Mouse (Mus musculus) kidney, postnatal 4 days (tissue): ENCODE data around the gene AI481877.
"Not testable (repeated sequence)": the region's sequence is repeated elsewhere in the genome, so short reads cannot be mapped to it uniquely, and the experiment has no call there.

ENCODE experiments used
- DNase-seq, 2 experiments: peaks; one replicate each; pipeline ENCODE4 v3.0.0; 2021; ENCODE audit warnings: mixed read lengths in 2 of 2

Gene AI481877

DNA sequence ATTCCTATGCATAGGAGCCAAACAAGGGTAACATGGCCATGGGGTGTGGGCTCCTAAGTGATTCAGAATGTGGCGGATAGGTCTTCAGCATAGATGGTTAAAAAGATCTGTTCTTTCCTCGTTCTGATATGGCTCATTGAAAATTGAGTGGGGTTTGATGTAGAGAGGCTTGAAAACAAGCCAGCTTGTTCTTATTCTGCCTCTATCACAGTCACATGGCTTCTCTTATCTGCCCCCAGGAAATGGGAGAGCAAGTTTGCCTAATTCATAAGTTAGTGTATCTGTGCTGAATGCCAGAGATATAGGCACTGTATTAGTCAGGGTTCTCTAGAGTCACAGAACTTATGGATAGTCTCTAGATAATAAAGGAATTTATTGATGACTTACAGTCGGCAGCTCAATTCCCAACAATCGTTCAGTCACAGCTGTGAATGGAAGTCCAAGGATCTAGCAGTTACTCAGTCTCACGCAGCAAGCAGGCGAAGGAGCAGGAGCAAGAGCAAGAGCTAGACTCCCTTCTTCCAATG is at the start of gene AI481877:
AI481877 (minus strand) TSS at position 477 of the 527 bp plus-strand sequence.
- not testable (repeated sequence) for DNase-seq

DNA sequence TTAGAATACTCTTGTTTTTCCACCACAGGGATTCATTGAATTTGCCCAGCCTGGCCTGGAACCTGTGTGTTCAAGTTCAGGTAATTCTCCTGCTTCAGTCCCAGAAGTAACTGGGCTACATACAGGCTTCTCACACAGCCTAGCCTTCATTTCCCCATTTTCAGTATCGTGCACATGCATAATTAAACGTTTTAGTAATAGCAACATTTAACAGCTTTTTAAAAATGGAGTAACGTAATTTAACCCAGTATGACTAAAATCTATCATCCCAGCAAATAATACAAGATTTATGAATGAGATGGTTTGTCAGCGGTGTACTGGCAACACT is 49.7 kb upstream of the AI481877 start:
- no peak for DNase-seq

DNA sequence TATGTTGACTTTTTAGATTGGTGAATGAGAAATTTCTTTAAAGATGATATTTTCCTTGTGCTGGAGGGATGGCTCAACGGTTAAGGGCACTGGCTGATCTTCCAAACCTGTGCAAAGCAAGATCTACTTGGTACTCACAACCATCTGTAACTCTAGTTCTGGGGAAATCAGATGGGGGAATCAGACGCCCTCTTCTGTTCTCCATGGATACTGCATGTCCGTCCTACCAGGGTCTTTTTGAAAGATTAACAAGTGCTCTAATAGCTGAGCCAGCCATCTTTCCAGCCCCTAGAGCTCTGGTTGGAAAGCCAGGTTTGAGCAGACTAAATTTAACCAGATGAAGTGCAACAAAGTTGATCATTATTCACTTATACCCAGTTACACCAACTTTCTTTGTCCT is 48.5 kb upstream of the AI481877 start:
- peak; percentile 47 to 61 for DNase-seq

DNA sequence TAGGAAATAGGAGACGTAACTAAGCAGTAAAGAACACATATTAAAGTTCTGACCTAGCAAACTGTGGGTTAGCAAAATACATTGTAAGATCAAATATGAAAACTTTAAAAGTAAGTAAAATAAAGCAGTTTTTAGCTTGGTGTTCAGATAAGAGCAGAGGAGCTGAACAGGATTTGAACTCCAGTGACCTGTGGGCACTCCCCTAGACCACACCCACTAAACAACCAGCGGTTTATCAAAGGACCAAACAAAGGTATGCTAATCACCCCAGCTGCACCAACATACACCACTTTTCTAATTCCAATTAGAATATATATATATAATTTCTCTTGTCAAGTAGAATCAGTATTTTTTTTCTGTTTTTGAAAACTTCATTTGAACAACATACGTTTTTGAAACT is 46.9 kb upstream of the AI481877 start:
- DNase-seq = no peak

DNA sequence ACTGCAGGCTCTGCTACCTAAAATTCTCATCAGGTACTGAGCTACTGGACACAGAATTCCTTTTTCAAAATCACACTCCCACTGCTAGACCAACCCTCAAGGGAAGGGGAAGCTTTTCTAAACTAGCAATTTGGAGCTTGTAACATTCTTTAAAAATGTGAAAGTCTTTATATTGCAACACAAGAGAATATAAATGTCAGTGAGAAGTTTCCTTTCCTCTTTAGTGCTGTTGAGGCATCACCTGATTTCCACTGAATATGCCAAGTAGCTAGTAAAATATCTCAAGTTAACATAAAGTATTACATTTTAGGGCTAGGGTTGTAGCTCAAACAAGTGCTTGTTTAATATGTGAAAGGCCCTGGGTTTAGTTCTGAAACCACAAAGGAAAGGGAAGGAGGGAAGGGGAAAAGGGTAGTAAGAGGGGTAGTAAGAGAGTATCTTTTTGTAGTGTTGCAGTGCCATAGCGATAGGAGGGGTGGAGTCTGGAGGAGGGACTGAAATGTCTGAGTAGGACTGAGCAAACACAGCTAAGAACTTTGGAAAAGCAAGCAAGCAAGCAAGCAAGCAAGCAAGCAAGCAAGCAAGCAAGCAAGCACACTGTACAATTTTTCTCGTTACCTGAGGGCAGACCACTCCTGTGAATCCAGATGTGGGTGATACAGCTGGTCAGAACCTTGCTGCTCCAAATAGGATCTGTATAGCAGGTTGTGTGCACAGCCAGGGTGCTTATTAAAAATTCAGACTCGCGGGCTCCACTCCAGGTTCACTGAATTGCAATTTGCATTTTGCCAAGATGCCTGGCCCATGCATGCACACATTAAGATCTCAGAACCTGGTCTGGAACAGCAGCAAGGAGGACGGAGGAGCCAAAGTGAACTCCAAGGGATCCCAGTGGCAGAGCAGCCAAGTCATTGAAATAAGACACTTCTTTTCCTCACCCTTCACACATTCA is 42.8 kb upstream of the AI481877 start:
- no peak for DNase-seq

DNA sequence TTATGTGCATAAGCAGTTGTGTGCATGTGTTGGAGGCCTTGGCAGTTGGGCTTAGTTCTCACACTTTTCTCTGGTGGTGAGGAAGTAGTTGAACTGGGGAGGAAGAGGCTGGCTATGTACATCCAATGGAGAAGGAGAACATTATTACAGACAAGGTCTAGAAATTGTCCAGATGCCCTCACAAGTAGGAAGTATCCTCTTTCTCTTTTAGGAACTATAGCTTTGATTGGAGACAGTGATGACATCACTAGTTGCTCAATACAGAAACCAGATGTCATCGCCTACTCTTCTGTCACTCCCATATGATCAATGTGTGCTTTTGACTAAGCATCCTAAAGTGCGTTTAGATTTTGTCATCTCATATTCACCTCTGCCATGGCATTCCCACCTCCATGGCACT is 38.8 kb upstream of the AI481877 start:
- DNase-seq = no peak

DNA sequence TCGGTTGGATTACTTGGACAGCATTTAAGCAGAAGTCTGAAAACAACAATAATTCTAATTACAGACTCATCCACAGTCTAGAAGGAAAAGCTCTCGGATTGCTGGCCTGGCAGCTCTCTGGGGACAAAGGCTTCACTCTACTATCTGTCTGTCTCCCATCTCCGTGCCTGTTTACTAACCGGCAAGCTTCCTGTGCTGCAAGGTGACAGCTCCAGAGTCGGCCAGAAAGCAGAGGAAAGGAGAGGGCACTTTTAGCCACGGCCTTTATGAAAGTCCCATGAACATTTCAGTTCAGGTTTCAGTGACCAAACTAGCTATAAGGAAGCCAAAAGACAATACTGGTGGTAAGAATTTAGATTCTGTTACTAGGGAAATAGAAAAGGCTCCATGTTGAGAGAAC is 37.1 kb upstream of the AI481877 start:
- DNase-seq = no peak

DNA sequence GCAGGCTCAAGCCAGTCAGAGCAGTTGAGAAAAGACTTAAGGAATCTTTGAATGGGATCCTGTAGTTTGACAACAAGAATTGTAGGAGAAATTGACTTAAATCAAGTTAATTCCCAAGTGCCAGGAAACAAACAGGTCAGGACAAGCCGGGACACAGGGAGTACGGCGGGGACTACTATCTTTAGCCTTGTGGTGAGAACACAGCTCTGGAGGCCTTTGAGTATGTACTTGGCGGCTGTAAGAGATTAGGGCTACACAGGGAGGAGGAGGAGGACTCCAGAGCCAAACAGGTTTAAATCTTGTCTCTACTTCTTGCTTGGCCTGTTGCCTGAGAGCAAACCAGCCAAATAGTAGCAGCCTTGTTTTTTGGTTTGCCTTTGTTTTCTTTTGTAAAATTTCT is 36.2 kb upstream of the AI481877 start:
- DNase-seq = no peak

DNA sequence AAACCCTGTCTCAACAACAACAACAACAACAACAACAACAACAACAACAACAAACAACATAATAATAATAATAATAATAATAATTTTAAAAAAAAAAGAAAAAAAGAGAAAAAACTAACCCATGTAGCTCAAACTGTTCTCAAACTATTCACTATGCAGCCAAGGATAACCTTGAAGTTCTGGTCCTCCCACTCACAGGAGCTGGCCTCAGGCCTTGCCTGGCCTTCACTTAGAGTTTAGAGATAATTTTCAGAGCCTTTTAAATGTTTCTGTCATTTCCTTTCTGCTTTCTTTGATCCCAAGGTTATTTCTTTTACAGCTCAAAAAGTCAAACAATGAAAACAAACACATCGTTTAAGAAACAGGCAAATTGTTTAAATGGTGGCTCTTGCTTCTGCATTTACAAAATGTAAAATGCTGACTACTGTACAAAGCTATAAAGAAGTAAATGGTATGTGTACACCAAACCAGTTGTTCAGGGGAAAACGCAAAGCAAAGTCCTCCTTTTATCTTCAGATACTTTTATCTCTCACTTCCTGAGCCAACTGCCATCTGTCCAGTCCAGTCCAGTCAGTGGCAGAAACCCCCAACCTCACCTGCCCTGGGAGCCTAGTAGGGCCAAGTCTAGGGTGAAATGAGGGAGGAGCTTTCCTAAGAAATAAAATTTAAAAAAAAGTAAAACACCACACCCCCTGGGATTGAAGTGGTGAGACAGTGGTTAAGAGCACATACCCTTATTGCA is 34.6 kb upstream of the AI481877 start:
- DNase-seq = no peak

DNA sequence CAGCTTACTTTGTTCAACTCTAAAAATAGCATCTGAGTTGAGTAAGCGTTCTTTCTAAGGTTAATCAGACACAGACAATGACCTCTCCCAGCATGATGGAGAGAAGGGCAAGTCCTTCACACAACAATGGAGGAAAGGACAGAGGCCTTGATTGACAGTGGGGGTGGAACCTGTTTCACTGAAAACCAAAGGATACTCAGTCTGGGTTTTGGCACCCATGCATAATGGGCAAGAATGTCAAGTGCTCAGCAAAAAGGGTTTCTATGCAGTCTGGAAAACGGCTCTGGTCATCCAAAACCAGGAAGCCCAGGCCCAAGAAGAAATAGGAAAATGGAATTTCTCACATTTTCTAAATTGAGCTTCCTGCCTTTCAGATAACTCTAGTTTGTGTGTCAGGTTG is 33.8 kb upstream of the AI481877 start:
- DNase-seq = no peak

DNA sequence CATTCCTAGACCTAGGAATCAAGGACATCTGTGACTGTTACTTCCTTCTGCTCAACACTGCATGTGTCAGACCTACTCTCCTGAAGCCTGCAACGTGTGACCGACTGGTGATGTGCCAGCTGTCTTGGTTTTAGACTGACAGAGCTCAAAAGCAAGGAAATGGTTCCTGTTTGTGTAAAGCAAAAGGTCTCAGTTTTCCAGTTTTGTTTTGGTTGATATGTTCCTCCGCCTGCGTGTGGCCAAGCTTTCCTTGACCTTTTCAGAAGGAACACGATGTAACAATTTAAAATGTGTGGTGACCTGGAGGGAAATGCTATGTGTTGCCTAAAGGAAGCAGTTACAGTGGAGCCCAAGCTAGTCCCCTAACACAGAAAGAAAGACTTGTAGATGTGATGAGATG is 31.2 kb upstream of the AI481877 start:
- DNase-seq = no peak

DNA sequence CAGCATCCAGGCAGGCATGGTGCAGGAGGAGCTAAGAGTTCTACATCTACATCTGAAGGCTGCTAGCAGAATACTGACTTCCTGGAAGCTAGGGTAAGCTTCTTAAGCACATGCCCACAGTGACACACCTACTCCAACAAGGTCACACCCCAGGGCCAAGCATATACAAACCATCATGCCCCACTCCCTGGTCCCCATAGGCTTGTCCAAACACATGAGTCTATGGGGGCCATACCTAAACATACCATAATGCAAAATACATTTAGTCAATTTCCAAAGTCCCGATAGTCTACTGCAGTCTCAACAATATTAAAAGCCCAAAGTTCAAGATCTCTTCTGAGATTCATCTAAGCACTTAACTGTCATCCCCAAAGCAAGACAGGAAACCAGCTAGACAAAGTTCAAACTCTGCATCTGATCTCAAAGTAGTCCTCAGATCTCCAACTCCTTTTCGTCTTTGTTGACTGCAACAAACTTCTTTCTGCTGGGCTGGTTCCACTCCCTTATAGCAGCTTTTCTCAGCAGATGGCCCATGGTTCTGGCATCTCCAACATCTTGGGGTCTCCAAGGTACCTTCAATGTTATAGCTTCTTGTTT is 28.6 kb upstream of the AI481877 start:
- DNase-seq = no peak

DNA sequence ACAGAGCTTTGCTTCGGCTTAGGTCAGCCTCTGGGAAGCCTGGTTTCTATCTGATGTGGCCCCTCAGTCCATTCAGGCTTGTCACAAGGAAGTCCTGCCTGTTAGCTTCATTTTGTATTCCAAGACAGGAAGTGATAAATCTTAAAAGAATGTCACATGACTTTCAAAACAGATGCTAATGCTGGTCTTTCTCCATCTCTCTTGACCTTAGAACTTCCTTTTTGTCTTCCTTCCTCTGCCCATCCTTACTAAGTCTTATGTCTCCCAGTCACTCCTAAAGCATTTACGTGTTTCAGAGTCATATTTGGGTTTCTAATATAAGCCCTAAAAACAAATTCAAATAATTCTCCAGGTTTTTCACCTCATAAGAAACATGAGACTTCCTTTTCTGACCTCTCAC is 25.3 kb upstream of the AI481877 start:
- DNase-seq = no peak

DNA sequence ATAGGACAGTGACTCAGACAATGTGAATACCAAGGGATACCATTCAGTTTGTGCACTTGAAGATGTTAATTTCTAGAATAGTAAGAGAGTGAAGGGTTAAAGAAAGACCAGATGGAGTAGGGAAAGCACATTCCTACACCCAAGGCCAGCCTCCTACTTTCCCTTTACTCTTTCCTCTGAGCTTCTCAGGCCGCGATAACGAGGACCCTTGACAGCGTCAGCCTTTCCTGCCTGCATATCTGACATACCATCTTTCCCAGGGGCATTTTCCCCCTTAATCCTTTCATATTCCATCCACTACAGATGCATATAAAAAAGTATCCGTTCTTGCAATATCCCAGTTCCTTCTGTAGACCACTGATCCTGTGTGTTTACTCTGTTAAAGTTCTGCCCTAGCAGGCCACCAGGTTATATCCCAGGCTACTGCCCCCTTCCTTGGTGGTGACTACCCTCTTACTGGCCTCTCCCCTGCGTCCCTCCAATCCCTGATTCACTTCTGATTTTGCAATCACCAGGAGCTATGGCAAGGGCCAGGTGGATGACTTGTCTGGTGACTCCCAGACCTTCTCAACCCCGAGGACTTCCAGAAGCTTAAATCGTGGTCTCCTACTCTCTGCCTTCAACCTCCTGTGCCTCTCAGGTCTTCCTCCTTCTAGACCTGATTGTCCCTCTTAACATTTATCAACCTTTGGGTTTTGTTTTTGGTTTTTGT is 22.3 kb upstream of the AI481877 start:
- DNase-seq = no peak

DNA sequence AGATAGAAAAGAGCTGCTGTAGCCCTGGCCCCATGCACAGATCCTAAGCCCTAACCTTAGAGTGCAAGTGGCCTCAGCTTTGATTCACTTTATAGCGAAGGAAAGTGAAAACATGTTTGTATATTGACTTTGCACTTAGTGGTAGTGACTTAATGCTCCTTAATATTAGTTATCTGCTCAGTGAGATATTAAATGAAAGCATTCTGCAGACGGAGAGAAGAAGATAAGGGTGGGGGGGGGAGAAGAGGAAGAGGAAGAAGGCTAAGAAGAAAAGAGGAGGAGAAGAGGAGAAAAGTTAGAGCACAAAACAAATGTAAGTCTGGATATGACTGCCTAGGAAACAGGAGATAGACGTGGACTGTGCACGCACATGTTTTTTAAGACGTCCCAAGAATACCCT is 21.5 kb upstream of the AI481877 start:
- DNase-seq = no peak

DNA sequence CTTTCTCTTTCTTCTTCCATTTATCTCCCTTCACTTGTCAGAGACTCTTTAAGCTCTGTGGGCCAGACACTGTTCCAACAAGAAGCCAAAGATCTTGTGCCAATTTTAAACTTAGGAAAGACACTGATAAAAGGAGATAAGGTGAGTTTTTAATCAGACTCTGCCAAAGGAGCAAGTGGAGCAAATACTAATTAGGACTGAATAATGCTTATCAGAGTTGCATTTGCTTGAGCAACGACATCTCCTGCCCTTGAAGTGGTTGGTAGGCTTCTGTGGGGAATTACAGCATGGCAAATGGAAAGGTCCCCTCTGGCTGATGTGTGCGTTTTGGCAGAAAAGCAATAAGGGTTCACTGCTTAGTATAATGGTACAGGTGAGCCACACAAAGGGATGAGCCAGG is 18.9 kb upstream of the AI481877 start:
- no peak for DNase-seq

DNA sequence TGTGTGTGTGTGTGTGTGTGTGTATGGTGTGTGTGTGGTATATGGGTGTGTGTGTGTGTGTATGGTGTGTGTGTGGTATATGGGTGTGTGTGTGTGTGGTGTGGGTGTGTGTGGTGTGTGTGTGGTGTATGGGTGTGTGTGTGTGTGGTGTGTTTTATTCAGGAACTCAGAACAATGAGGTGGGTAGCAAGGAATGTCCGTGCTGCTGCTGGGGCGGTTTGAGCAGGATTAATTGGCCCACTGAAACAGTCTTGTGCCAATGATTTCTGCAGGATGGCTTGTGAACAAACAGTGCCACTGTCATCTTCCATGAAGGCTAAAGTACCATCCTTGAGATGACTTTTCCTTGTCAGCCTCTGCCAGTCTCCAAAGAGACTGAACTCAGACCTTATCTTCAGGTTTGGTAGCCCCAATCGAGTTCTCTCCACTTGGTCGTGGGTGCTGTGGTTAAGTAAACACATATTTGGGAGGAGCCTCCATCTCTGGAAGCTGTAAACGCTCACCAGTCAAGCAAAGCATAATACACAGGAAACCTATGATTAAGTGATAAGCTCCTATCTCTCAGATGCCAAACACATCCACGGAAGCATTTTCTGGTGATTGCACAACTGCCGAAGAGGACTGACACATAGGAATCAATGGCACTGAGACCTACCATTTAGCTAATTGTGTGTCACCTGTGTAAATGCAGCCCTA is 18.3 kb upstream of the AI481877 start:
- no peak for DNase-seq

DNA sequence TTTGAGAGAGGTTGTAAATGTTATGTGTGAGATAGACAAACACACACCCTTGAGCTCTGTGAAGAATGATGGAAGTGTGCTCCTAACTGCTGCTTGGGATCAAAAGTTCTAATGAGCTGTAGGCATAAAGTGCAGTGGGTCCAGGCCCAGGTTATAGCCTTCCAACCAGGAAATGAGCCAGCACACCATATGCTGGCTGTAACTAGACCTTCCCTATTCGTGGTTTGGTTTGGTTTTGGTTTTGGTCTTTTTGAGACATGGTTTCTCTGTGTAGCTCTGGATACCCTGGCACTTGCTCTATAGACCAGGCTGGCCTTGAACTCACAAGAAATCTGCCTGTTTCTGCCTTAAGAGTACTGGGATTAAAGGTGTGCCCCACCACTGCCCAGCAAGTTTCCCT is 13.2 kb upstream of the AI481877 start:
- DNase-seq = no peak

DNA sequence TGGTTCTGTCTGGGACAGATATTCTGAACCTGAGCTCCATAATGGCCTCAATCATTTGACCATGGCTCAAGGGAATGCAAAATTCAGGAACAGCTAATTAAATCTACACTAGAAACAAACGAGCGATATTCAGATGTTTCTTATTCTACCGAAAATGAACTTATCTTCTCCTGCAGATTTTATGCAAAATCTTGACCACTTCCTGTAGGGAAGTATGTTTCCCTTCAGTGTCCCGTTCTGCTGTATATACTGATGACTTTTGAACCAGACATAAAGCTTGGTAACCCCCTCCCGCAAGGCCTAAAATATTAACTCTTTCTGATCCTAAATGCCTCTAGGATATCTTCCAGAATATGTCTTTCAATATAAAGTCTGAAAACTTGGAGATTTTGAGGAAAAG is 12.1 kb upstream of the AI481877 start:
- DNase-seq = no peak

DNA sequence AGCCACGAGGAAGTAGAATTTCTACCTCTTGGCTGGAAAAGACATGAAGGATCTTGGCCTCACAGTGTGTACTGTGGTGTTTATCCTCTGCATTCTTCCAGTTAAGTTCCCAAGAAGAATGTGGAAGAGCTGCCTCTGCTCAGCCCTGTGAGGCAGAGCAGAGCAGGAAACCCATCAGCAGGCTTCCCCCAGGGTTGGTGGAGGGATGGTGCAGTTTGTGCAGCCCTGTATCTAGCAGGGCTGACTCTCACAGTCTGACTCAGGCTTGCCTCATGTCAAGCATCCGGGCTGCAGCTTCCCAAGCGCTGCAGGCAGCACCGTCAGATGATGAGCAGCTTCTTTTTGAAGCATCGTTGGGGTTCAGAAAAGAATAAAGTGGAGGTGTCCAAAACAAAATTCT is 10.3 kb upstream of the AI481877 start:
- peak; percentile 5 to 10 for DNase-seq

DNA sequence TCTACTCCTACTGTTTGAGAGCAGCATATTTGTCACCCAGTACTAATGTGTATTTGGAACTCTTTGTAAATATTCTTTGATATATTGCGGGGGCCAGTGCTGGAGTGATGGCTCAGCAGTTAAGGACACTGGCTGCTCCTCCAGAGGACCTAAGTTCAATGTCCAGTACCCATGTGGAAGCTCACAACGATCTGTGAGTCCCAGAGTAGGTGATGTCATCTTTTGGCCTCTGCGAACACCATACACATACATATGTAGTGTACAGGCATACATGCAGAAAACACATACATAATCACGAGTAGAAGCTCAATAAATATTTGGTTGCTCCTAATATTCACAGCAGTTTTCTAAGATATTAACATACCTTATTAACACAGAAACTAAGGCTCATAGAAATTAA is 9.8 kb downstream of the AI481877 start:
- DNase-seq = no peak

DNA sequence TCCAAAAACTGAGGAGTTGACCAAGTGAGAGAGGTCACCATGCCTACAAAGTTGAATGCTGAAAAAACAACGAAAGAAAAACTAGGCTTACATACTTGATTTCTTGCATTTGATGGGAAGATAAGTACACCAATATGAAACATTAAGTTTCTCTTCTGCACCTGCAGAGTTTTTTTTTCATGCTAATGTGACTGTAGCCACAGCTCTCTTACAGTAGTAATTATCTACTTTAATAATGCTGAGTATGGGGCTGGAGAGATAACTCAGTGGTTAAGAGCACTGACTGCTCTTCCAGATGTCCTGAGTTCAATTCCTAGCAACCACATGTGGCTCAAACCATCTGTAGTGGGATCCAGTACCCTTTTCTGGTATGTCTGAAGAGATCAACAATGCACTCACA is 13.7 kb downstream of the AI481877 start:
- DNase-seq = no peak
